Mouse (Mus musculus) stomach, embryonic 14.5 days (tissue): ENCODE data around the gene Tmem177. TPM values are rescaled to one million over a fixed set of nuclear protein-coding genes. Genes with fewer than 3 reads are reported as not detected.

Experiments
- ATAC-seq: fragments of 200-750 bp; cut with Nextera tagmentation; 2 replicates; pipeline ENCODE4 v1.8.0; 2017; ENCODE audit warnings: low read depth, moderate TSS enrichment; ENCODE audit not compliant: insufficient number of reproducible peaks, insufficient read depth, low FRiP score
- H3K27ac ChIP-seq: fragments of 300-500 bp; sonication (generic); 2 replicates; pipeline ENCODE4 v1.5.1; 2014; ENCODE audit warnings: mild to moderate bottlenecking, low read length, moderate library complexity, mixed read lengths
- H3K27me3 ChIP-seq: fragments of 300-500 bp; sonication (generic); 2 replicates; pipeline ENCODE4 v1.6.1; 2014; ENCODE audit warnings: low read length, control low read depth, mixed read lengths; ENCODE audit not compliant: control insufficient read depth, insufficient read depth
- H3K36me3 ChIP-seq: fragments of 300-500 bp; sonication (generic); 2 replicates; pipeline ENCODE4 v1.6.1; 2014; ENCODE audit warnings: mild to moderate bottlenecking, control low read depth, low read length, moderate library complexity, mixed read lengths; ENCODE audit not compliant: control insufficient read depth, insufficient read depth
- H3K4me1 ChIP-seq: fragments of 300-500 bp; sonication (generic); 2 replicates; pipeline ENCODE4 v1.6.1; 2014; ENCODE audit warnings: low read length, control low read depth, mixed read lengths; ENCODE audit not compliant: control insufficient read depth, insufficient read depth
- H3K4me2 ChIP-seq: fragments of 300-500 bp; sonication (generic); replicated peaks from 2 replicates; pipeline ENCODE4 v1.6.1; 2014; ENCODE audit warnings: low read depth, low read length, control low read depth
- H3K4me3 ChIP-seq: fragments of 300-500 bp; sonication (generic); 2 replicates; pipeline ENCODE4 v1.5.1; 2014; ENCODE audit warnings: low read depth, low read length, control low read depth
- H3K9ac ChIP-seq: fragments of 300-500 bp; sonication (generic); replicated peaks from 2 replicates; pipeline ENCODE4 v1.6.1; 2014; ENCODE audit warnings: low read depth, mild to moderate bottlenecking, control low read depth, low read length, moderate library complexity, mixed read lengths
- H3K9me3 ChIP-seq: fragments of 300-500 bp; sonication (generic); 2 replicates; pipeline ENCODE4 v1.6.1; 2016; ENCODE audit warnings: low read depth, low read length, control low read depth; ENCODE audit not compliant: control insufficient read depth
- WGBS: fragments of 180-500 bp; shearing (Covaris S2); extraction: QIAGEN DNeasy Blood & Tissue Kit; methylation state at CpG from one replicate; pipeline ENCODE4 v1.1.7; 2014; 5-methylcytosine and 5-hydroxymethylcytosine counted together
- polyA plus RNA-seq: library from polyadenylated mRNA; unstranded; fragments of >200 nt; fragmentation: Nextera tagmentation; extraction: Ambion mirVana; gene quantifications from 2 replicates; pipeline ENCODE4 v1.2.1, GENCODE M21; 2014

The Tmem177 gene
- polyA plus RNA-seq, 1 experiment from 2014 or later, result 6.2 TPM

- H3K4me1 ChIP-seq, result no peaks in the 10 kb centered on the region
- H3K4me2 ChIP-seq, result no peak overlapping the region
- H3K27me3 ChIP-seq, result no peaks in the 10 kb centered on the region
- H3K36me3 ChIP-seq, result no peaks in the 10 kb centered on the region
- H3K27ac ChIP-seq, result no peak overlapping the region
- WGBS, result 30% methylated on average over 6 of the region's 6 CpGs
- 0 out of 2 replicates have a peak, but pooled peaks have one; percentile 59 for ATAC-seq
- H3K9me3 ChIP-seq, result no peaks in the 10 kb centered on the region
- H3K4me3 ChIP-seq, result no peak overlapping the region
- H3K9ac ChIP-seq, result no peak overlapping the region
Measured at GRCm38 (mm10) chr1:119894936-119895335, 18.1 kb downstream of the Tmem177 start.

GRCm38 (mm10) chr1:119893600-119893999 is 19.4 kb downstream of the Tmem177 start:
- Histone ChIP-seq H3K9me3 (no peaks in the 10 kb centered on the region), H3K4me2 (no peak overlapping the region), H3K36me3 (no peaks in the 10 kb centered on the region), H3K9ac (no peak overlapping the region), H3K4me3 (no peak overlapping the region), H3K27ac (no peak overlapping the region), H3K4me1 (no peaks in the 10 kb centered on the region), H3K27me3 (no peaks in the 10 kb centered on the region)
- ATAC-seq, result no peak
- 87% methylated on average over 3 of the region's 3 CpGs for WGBS

- Histone ChIP-seq H3K36me3 (no peaks in the 10 kb centered on the region), H3K4me3 (no peak overlapping the region), H3K4me1 (no peaks in the 10 kb centered on the region), H3K27me3 (no peaks in the 10 kb centered on the region), H3K27ac (no peak overlapping the region), H3K4me2 (no peak overlapping the region), H3K9ac (no peak overlapping the region), H3K9me3 (no peaks in the 10 kb centered on the region)
- ATAC-seq, result no peak
- 67% methylated on average over 6 of the region's 6 CpGs for WGBS
Measured at GRCm38 (mm10) chr1:119892933-119893332, 20.1 kb downstream of the Tmem177 start.

DNA sequence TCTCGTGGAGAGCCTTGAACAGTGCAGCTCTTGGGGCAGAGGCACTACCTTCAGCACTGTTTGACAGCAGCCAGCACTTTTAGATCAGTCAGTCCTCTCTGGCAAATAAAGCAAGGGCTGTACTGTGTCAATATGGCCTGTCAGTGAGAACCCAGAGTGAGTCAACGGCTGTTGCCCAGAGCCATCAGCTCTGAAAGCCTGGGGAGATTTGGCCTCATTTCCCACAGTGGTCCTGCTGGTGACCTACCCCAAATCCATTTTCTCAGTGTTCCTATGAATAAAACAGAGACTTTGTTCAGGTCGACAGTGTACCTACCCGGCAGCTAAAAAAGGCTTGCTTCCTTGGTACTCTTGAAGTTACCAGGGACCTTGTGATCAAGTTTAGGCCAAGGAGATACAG is 21.1 kb downstream of the Tmem177 start:
- Histone ChIP-seq H3K27ac (no peak overlapping the region), H3K36me3 (no peaks in the 10 kb centered on the region), H3K9me3 (no peaks in the 10 kb centered on the region), H3K4me1 (no peaks in the 10 kb centered on the region), H3K4me3 (no peak overlapping the region), H3K9ac (no peak overlapping the region), H3K4me2 (no peak overlapping the region), H3K27me3 (no peaks in the 10 kb centered on the region)
- WGBS, result 63% methylated on average over 4 of the region's 4 CpGs
- no peak for ATAC-seq

- Histone ChIP-seq H3K9ac (no peak overlapping the region), H3K4me3 (no peak overlapping the region), H3K27me3 (no peaks in the 10 kb centered on the region), H3K4me1 (no peaks in the 10 kb centered on the region), H3K4me2 (no peak overlapping the region), H3K27ac (no peak overlapping the region), H3K36me3 (no peaks in the 10 kb centered on the region), H3K9me3 (no peaks in the 10 kb centered on the region)
- 86% methylated on average over 9 of the region's 9 CpGs for WGBS
- no peak for ATAC-seq
Measured at GRCm38 (mm10) chr1:119891149-119891548, 21.9 kb downstream of the Tmem177 start.

GRCm38 (mm10) chr1:119889347-119889746 is 23.7 kb downstream of the Tmem177 start:
- H3K27ac ChIP-seq, result no peak overlapping the region
- no peaks in the 10 kb centered on the region for H3K36me3 ChIP-seq
- H3K4me2 ChIP-seq, result no peak overlapping the region
- 79% methylated on average over 16 of the region's 16 CpGs for WGBS
- H3K4me3 ChIP-seq, result no peak overlapping the region
- no peaks in the 10 kb centered on the region for H3K27me3 ChIP-seq
- H3K4me1 ChIP-seq, result no peaks in the 10 kb centered on the region
- no peaks in the 10 kb centered on the region for H3K9me3 ChIP-seq
- no peak for ATAC-seq
- H3K9ac ChIP-seq, result no peak overlapping the region

- Histone ChIP-seq H3K9me3 (no peaks in the 10 kb centered on the region), H3K27me3 (no peaks in the 10 kb centered on the region), H3K9ac (no peak overlapping the region), H3K27ac (no peak overlapping the region), H3K4me2 (no peak overlapping the region), H3K4me1 (no peaks in the 10 kb centered on the region), H3K36me3 (no peaks in the 10 kb centered on the region), H3K4me3 (no peak overlapping the region)
- ATAC-seq, result peak; percentile 43; the same call in 1 of the 2 replicates
- 40% methylated on average over 7 of the region's 7 CpGs for WGBS
Measured at GRCm38 (mm10) chr1:119886320-119886719, 26.7 kb downstream of the Tmem177 start.

- H3K27me3 ChIP-seq, result no peaks in the 10 kb centered on the region
- no peaks in the 10 kb centered on the region for H3K4me1 ChIP-seq
- H3K4me3 ChIP-seq, result no peak overlapping the region
- no peak for ATAC-seq
- H3K9me3 ChIP-seq, result no peaks in the 10 kb centered on the region
- WGBS, result 82% methylated on average over 3 of the region's 3 CpGs
- no peak overlapping the region for H3K27ac ChIP-seq
- H3K4me2 ChIP-seq, result no peak overlapping the region
- no peak overlapping the region for H3K9ac ChIP-seq
- no peaks in the 10 kb centered on the region for H3K36me3 ChIP-seq
Measured at GRCm38 (mm10) chr1:119884272-119884671, 28.7 kb downstream of the Tmem177 start.

GRCm38 (mm10) chr1:119878909-119879308 is 34.1 kb downstream of the Tmem177 start:
- Histone ChIP-seq H3K4me2 (no peak overlapping the region), H3K4me1 (0 out of 2 replicates have a peak, but pooled peaks cover 5% of the 10 kb centered on the region), H3K4me3 (no peak overlapping the region), H3K27me3 (no peaks in the 10 kb centered on the region), H3K36me3 (no peaks in the 10 kb centered on the region), H3K9me3 (no peaks in the 10 kb centered on the region), H3K9ac (no peak overlapping the region), H3K27ac (no peak overlapping the region)
- ATAC-seq, result no peak
- 76% methylated on average over 7 of the region's 7 CpGs for WGBS
